Mouse (Mus musculus) MEL (cell line): Measurements from ENCODE around the gene Cyp3a41b. TPM values are rescaled to one million over a fixed set of nuclear protein-coding genes. Genes with fewer than 3 reads are reported as not detected.
"Not testable (repeated sequence)": the region's sequence is repeated elsewhere in the genome, so short reads cannot be mapped to it uniquely, and the experiment has no call there.

Experiments
- DNase-seq: peaks from one replicate; pipeline ENCODE4 v3.0.0; 2011; ENCODE audit warnings: low read depth, low spot score
- H3K27ac ChIP-seq: 2 replicates; pipeline ENCODE4 v1.5.1; 2012; ENCODE audit warnings: low read depth, mild to moderate bottlenecking, control low read depth, low read length, moderate library complexity; ENCODE audit not compliant: control insufficient read depth
- H3K27me3 ChIP-seq, 2 experiments: fragments of 150-350 bp in 1 of 2; sonication (generic) in 1 of 2; 2 replicates each; pipeline ENCODE4 v1.6.1; 2012; ENCODE audit warnings: low read length in 2 of 2, mild to moderate bottlenecking in 2 of 2, improper control_type of control experiment in 1 of 2, moderate library complexity in 1 of 2; ENCODE audit not compliant: insufficient read depth in 2 of 2, control insufficient read depth in 1 of 2
- H3K36me3 ChIP-seq, 2 experiments: 2 replicates each; pipeline ENCODE4 v1.6.1; 2012 to 2014; ENCODE audit warnings: low read length in 2 of 2, improper control_type of control experiment in 1 of 2, inconsistent platforms in 1 of 2, mild to moderate bottlenecking in 1 of 2; ENCODE audit not compliant: insufficient read depth in 2 of 2, control insufficient read depth in 1 of 2
- H3K4me1 ChIP-seq, 2 experiments: fragments of 150-350 bp in 1 of 2; sonication (generic) in 1 of 2; 2 replicates each; pipeline ENCODE4 v1.6.1; 2012; ENCODE audit warnings: low read length in 2 of 2, improper control_type of control experiment in 1 of 2, mild to moderate bottlenecking in 1 of 2; ENCODE audit not compliant: insufficient read depth in 2 of 2, control insufficient read depth in 1 of 2
- H3K4me3 ChIP-seq, 2 experiments: fragments of 150-350 bp in 1 of 2; sonication (generic) in 1 of 2; 2 replicates each; pipeline ENCODE4 v1.5.1; 2012; ENCODE audit warnings: low read depth in 2 of 2, low read length in 2 of 2, mild to moderate bottlenecking in 2 of 2, moderate library complexity in 2 of 2, control low read depth in 1 of 2, improper control_type of control experiment in 1 of 2; ENCODE audit not compliant: control insufficient read depth in 1 of 2, insufficient read depth in 1 of 2
- H3K79me2 ChIP-seq: 2 replicates; pipeline ENCODE4 v1.6.1; 2012; ENCODE audit warnings: mild to moderate bottlenecking, low read length, moderate library complexity; ENCODE audit not compliant: control insufficient read depth, poor library complexity, insufficient read depth
- H3K9ac ChIP-seq: 2 replicates; pipeline ENCODE4 v1.6.1; 2012; ENCODE audit warnings: low read depth, mild to moderate bottlenecking, control low read depth, low read length, moderate library complexity; ENCODE audit not compliant: control insufficient read depth, poor library complexity, severe bottlenecking
- H3K9me3 ChIP-seq: fragments of 150-350 bp; sonication (generic); replicated peaks from 2 replicates; pipeline ENCODE4 v1.6.1; 2012; ENCODE audit warnings: mild to moderate bottlenecking, low read length, improper control_type of control experiment, moderate library complexity; ENCODE audit not compliant: insufficient read depth
- polyA plus RNA-seq, 2 experiments: library from polyadenylated mRNA; stranded (reverse) in 1 of 2; unstranded in 1 of 2; fragments of >175 nt in 1 of 2; fragments of >200 nt in 1 of 2; gene quantifications; 2 replicates each; pipeline versions ENCODE4 v1.2.1 to v1.2.4; 2012; ENCODE audit warnings: low replicate concordance in 2 of 2, low read depth in 1 of 2; ENCODE audit not compliant: insufficient read length in 2 of 2, insufficient read depth in 1 of 2, missing spikeins in 1 of 2
- total RNA-seq: library from RNA; depleted of rRNA; stranded (reverse); fragments of 300-350 nt; gene quantifications from 2 replicates; pipeline ENCODE4 v1.2.3, GENCODE M21; 2012; rRNA removed

The Cyp3a41b gene
- total RNA-seq: not detected in 2 replicates
- polyA plus RNA-seq: not detected

GRCm38 (mm10) chr5:145584630-145585029 is at the start of gene Cyp3a41b:
Cyp3a41b (minus strand) TSS chr5:145584730.
- not testable (repeated sequence) for H3K4me3 ChIP-seq, H3K79me2 ChIP-seq, H3K27me3 ChIP-seq, DNase-seq, H3K27ac ChIP-seq, H3K4me1 ChIP-seq, H3K36me3 ChIP-seq, H3K9me3 ChIP-seq, H3K9ac ChIP-seq

DNA sequence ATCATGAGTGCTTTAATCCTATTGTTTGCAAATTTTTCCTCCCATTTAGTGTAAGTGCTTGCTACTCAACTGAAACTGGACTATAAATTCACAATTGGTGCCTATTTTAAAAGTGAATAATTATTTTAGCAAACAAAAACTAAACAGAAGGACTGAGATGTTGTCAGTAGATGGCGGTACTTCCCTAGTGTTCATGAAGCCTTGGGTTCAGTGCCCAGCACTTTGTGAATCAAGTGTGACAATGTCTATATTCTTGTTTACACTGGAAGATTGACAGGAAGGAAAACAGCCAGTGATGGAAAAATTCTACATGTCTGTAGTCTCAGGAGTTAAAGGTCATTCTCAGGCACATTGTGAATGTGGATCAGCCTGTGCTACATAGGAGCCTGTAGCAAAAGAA is 47.8 kb upstream of the Cyp3a41b start:
- not testable (repeated sequence) for H3K4me1 ChIP-seq

DNA sequence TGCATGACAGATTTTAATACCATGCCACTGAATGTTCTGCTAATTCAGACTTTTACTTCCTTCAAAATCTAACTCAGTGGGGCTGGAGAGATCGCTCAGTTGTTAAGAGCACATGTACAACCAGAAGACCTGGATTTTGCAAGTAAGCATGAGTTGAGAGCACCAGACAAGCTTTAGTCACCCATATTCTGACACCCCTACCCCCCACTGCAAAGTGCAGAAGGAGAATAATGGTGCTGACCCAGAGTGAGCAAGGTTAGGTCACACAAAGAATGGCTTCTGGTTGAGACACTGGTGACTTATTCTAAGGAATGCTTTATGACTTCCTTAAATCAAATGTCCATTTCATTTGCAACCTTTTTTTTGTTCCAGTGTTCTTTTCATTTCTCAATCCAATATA is 20.4 kb upstream of the Cyp3a41b start:
- not testable (repeated sequence) for H3K9me3 ChIP-seq, DNase-seq, H3K36me3 ChIP-seq, H3K27ac ChIP-seq, H3K4me3 ChIP-seq, H3K9ac ChIP-seq, H3K27me3 ChIP-seq, H3K79me2 ChIP-seq, H3K4me1 ChIP-seq

More for the DNA sequence above, 47.8 kb upstream of the Cyp3a41b start:
- not testable (repeated sequence) for H3K4me3 ChIP-seq, H3K27ac ChIP-seq, DNase-seq, H3K9ac ChIP-seq, H3K27me3 ChIP-seq, H3K79me2 ChIP-seq, H3K36me3 ChIP-seq, H3K9me3 ChIP-seq

- not testable (repeated sequence) for DNase-seq, H3K79me2 ChIP-seq, H3K4me3 ChIP-seq, H3K27me3 ChIP-seq, H3K27ac ChIP-seq, H3K4me1 ChIP-seq, H3K36me3 ChIP-seq, H3K9ac ChIP-seq, H3K9me3 ChIP-seq
Measured at GRCm38 (mm10) chr5:145597851-145598250, 13.3 kb upstream of the Cyp3a41b start.

DNA sequence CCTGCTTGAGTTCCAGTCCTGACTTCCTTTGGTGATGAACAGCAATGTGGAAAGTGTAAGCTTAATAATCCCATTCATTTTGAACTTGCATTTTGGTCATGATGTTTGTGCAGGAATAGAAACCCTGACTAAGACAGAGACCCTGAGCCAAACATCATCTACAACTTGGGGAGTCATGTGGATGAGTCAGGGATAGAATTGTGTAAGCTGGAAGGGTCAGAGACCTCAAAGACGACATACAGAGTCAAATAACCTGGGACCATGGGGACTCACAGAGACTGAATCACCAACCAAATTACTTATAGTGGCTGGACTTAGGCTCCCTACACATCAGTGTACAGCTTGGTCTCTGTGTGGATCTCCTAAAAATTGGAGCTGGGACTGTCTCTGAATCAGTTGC is 7.2 kb downstream of the Cyp3a41b start:
- H3K27ac ChIP-seq, H3K27me3 ChIP-seq, H3K9ac ChIP-seq, H3K79me2 ChIP-seq, H3K4me1 ChIP-seq, H3K9me3 ChIP-seq, H3K4me3 ChIP-seq, DNase-seq, H3K36me3 ChIP-seq: not testable (repeated sequence)

GRCm38 (mm10) chr5:145575660-145576059 is 8.9 kb downstream of the Cyp3a41b start:
- not testable (repeated sequence) for H3K79me2 ChIP-seq, H3K27ac ChIP-seq, H3K4me1 ChIP-seq, H3K9me3 ChIP-seq, H3K9ac ChIP-seq, H3K4me3 ChIP-seq, DNase-seq, H3K27me3 ChIP-seq, H3K36me3 ChIP-seq

DNA sequence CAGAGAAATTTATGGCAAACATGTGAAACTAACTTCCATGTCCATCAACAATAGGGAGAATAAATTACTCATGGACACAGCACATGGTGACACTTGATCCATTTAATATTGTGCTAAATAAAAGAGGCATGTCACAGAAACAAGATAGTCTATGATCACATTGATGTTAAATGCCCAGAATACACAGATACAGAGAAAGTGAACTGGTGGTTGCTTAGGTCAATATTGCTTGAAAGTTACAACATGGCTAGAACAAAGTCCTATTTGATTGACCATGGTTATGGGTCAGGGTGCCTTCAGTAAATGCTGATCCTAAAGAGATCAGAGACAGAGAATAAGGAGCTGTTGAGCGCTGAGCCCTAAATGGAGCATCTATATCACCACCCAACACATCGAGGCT is 12.6 kb downstream of the Cyp3a41b start:
- H3K27me3 ChIP-seq, H3K79me2 ChIP-seq, H3K4me1 ChIP-seq, H3K9me3 ChIP-seq, H3K27ac ChIP-seq, H3K9ac ChIP-seq, H3K4me3 ChIP-seq, H3K36me3 ChIP-seq, DNase-seq: not testable (repeated sequence)
